Mouse (Mus musculus) MEL (cell line): ENCODE measurements around the gene Borcs8. TPM values are rescaled to one million over a fixed set of nuclear protein-coding genes. Genes with fewer than 3 reads are reported as not detected.

Experiments used
- DNase-seq: peaks from one replicate; pipeline ENCODE4 v3.0.0; 2011; ENCODE audit warnings: low read depth, low spot score
- H3K27ac ChIP-seq: 2 replicates; pipeline ENCODE4 v1.5.1; 2012; ENCODE audit warnings: low read depth, mild to moderate bottlenecking, control low read depth, low read length, moderate library complexity; ENCODE audit not compliant: control insufficient read depth
- H3K27me3 ChIP-seq, 2 experiments: fragments of 150-350 bp in 1 of 2; sonication (generic) in 1 of 2; 2 replicates each; pipeline ENCODE4 v1.6.1; 2012; ENCODE audit warnings: low read length in 2 of 2, mild to moderate bottlenecking in 2 of 2, improper control_type of control experiment in 1 of 2, moderate library complexity in 1 of 2; ENCODE audit not compliant: insufficient read depth in 2 of 2, control insufficient read depth in 1 of 2
- H3K36me3 ChIP-seq, 2 experiments: 2 replicates each; pipeline ENCODE4 v1.6.1; 2012 to 2014; ENCODE audit warnings: low read length in 2 of 2, improper control_type of control experiment in 1 of 2, inconsistent platforms in 1 of 2, mild to moderate bottlenecking in 1 of 2; ENCODE audit not compliant: insufficient read depth in 2 of 2, control insufficient read depth in 1 of 2
- H3K4me1 ChIP-seq, 2 experiments: fragments of 150-350 bp in 1 of 2; sonication (generic) in 1 of 2; 2 replicates each; pipeline ENCODE4 v1.6.1; 2012; ENCODE audit warnings: low read length in 2 of 2, improper control_type of control experiment in 1 of 2, mild to moderate bottlenecking in 1 of 2; ENCODE audit not compliant: insufficient read depth in 2 of 2, control insufficient read depth in 1 of 2
- H3K4me3 ChIP-seq, 2 experiments: fragments of 150-350 bp in 1 of 2; sonication (generic) in 1 of 2; 2 replicates each; pipeline ENCODE4 v1.5.1; 2012; ENCODE audit warnings: low read depth in 2 of 2, low read length in 2 of 2, mild to moderate bottlenecking in 2 of 2, moderate library complexity in 2 of 2, control low read depth in 1 of 2, improper control_type of control experiment in 1 of 2; ENCODE audit not compliant: control insufficient read depth in 1 of 2, insufficient read depth in 1 of 2
- H3K79me2 ChIP-seq: 2 replicates; pipeline ENCODE4 v1.6.1; 2012; ENCODE audit warnings: mild to moderate bottlenecking, low read length, moderate library complexity; ENCODE audit not compliant: control insufficient read depth, poor library complexity, insufficient read depth
- H3K9ac ChIP-seq: 2 replicates; pipeline ENCODE4 v1.6.1; 2012; ENCODE audit warnings: low read depth, mild to moderate bottlenecking, control low read depth, low read length, moderate library complexity; ENCODE audit not compliant: control insufficient read depth, poor library complexity, severe bottlenecking
- H3K9me3 ChIP-seq: fragments of 150-350 bp; sonication (generic); replicated peaks from 2 replicates; pipeline ENCODE4 v1.6.1; 2012; ENCODE audit warnings: mild to moderate bottlenecking, low read length, improper control_type of control experiment, moderate library complexity; ENCODE audit not compliant: insufficient read depth
- CHD1 ChIP-seq: IDR thresholded peaks from 2 replicates; pipeline ENCODE4 v1.6.1; 2012; ENCODE audit warnings: low read depth, mild to moderate bottlenecking, inconsistent platforms, low read length, improper control_type of control experiment
- ELF1 ChIP-seq: IDR thresholded peaks from 2 replicates; pipeline ENCODE4 v1.6.1; 2014; ENCODE audit warnings: low read depth, mild to moderate bottlenecking, inconsistent platforms, low read length, improper control_type of control experiment, moderate library complexity
- EP300 ChIP-seq, 2 experiments: IDR thresholded peaks; 2 replicates each; pipeline ENCODE4 v1.6.1; 2011; ENCODE audit warnings: improper control_type of control experiment in 2 of 2, low read length in 2 of 2, low read depth in 1 of 2, mild to moderate bottlenecking in 1 of 2
- GABPA ChIP-seq: IDR thresholded peaks from 2 replicates; pipeline ENCODE4 v1.6.1; 2012; ENCODE audit warnings: low read depth, mild to moderate bottlenecking, inconsistent platforms, low read length, improper control_type of control experiment, moderate library complexity
- HCFC1 ChIP-seq: IDR thresholded peaks from 2 replicates; pipeline ENCODE4 v1.6.1; 2012; ENCODE audit warnings: low read depth, mild to moderate bottlenecking, inconsistent platforms, low read length, improper control_type of control experiment, moderate library complexity
- KAT2A ChIP-seq: conservative IDR thresholded peaks from 2 replicates; pipeline ENCODE4 v1.6.1; 2012; ENCODE audit warnings: low read depth, low read length, improper control_type of control experiment, inconsistent platforms
- MAFK ChIP-seq: IDR thresholded peaks from 2 replicates; pipeline ENCODE4 v1.6.1; 2011; ENCODE audit warnings: low read depth, mild to moderate bottlenecking, low read length, improper control_type of control experiment, borderline replicate concordance
- MAX ChIP-seq: IDR thresholded peaks from 2 replicates; pipeline ENCODE4 v1.6.1; 2011; ENCODE audit warnings: low read length, improper control_type of control experiment
- MAZ ChIP-seq: IDR thresholded peaks from 2 replicates; pipeline ENCODE4 v1.6.1; 2012; ENCODE audit warnings: low read depth, mild to moderate bottlenecking, inconsistent platforms, low read length, improper control_type of control experiment
- MEF2A ChIP-seq: IDR thresholded peaks from 2 replicates; pipeline ENCODE4 v1.6.1; 2014; ENCODE audit warnings: low read depth, mild to moderate bottlenecking, inconsistent platforms, low read length, improper control_type of control experiment; ENCODE audit not compliant: poor library complexity, insufficient replicate concordance, severe bottlenecking; ENCODE audit errors: extremely low read depth
- MXI1 ChIP-seq: IDR thresholded peaks from 2 replicates; pipeline ENCODE4 v1.6.1; 2011; ENCODE audit warnings: mild to moderate bottlenecking, low read depth, low read length, improper control_type of control experiment
- MYB ChIP-seq: IDR thresholded peaks from 2 replicates; pipeline ENCODE4 v1.6.1; 2011; ENCODE audit warnings: mild to moderate bottlenecking, low read depth, low read length, improper control_type of control experiment
- MYC ChIP-seq: IDR thresholded peaks from 2 replicates; pipeline ENCODE4 v1.6.1; 2011; ENCODE audit warnings: low read depth, mild to moderate bottlenecking, low read length, improper control_type of control experiment, moderate library complexity
- NELFE ChIP-seq: IDR thresholded peaks from 2 replicates; pipeline ENCODE4 v1.6.1; 2011; ENCODE audit warnings: low read depth, low read length, improper control_type of control experiment
- NRF1 ChIP-seq: IDR thresholded peaks from 2 replicates; pipeline ENCODE4 v1.6.1; 2014; ENCODE audit warnings: low read depth, mild to moderate bottlenecking, inconsistent platforms, low read length, improper control_type of control experiment, moderate library complexity; ENCODE audit not compliant: poor library complexity, insufficient read depth, severe bottlenecking
- POLR2A ChIP-seq, 2 experiments: IDR thresholded peaks; 2 replicates each; pipeline ENCODE4 v1.6.1; 2011 to 2012; ENCODE audit warnings: low read length in 2 of 2, mild to moderate bottlenecking in 2 of 2, control low read depth in 1 of 2, improper control_type of control experiment in 1 of 2, low read depth in 1 of 2, moderate library complexity in 1 of 2; ENCODE audit not compliant: control insufficient read depth in 1 of 2, insufficient read depth in 1 of 2, poor library complexity in 1 of 2
- POLR2AphosphoS2 ChIP-seq: IDR thresholded peaks from 2 replicates; pipeline ENCODE4 v1.6.1; 2011; ENCODE audit warnings: low read length, improper control_type of control experiment
- SIN3A ChIP-seq: IDR thresholded peaks from 2 replicates; pipeline ENCODE4 v1.6.1; 2012; ENCODE audit warnings: low read length, improper control_type of control experiment, inconsistent platforms
- TBP ChIP-seq: IDR thresholded peaks from 2 replicates; pipeline ENCODE4 v1.8.0; 2011; ENCODE audit warnings: low read depth, low read length, improper control_type of control experiment
- USF1 ChIP-seq: IDR thresholded peaks from 2 replicates; pipeline ENCODE4 v1.6.1; 2014; ENCODE audit warnings: low read depth, mild to moderate bottlenecking, inconsistent platforms, low read length, improper control_type of control experiment, moderate library complexity
- ZMIZ1 ChIP-seq: IDR thresholded peaks from 2 replicates; pipeline ENCODE4 v1.6.1; 2012; ENCODE audit warnings: low read depth, mild to moderate bottlenecking, inconsistent platforms, low read length, improper control_type of control experiment, moderate library complexity
- ZNF384 ChIP-seq: IDR thresholded peaks from 2 replicates; pipeline ENCODE4 v1.6.1; 2012; ENCODE audit warnings: low read depth, mild to moderate bottlenecking, inconsistent platforms, low read length, improper control_type of control experiment
- polyA plus RNA-seq, 2 experiments: library from polyadenylated mRNA; stranded (reverse) in 1 of 2; unstranded in 1 of 2; fragments of >175 nt in 1 of 2; fragments of >200 nt in 1 of 2; gene quantifications; 2 replicates each; pipeline versions ENCODE4 v1.2.1 to v1.2.4; 2012; ENCODE audit warnings: low replicate concordance in 2 of 2, low read depth in 1 of 2; ENCODE audit not compliant: insufficient read length in 2 of 2, insufficient read depth in 1 of 2, missing spikeins in 1 of 2
- total RNA-seq: library from RNA; depleted of rRNA; stranded (reverse); fragments of 300-350 nt; gene quantifications from 2 replicates; pipeline ENCODE4 v1.2.3, GENCODE M21; 2012

The Borcs8 gene
- total and polyA plus RNA-seq, 3 experiments, result 49.5 to 73.0 TPM; not detected in 1

DNA sequence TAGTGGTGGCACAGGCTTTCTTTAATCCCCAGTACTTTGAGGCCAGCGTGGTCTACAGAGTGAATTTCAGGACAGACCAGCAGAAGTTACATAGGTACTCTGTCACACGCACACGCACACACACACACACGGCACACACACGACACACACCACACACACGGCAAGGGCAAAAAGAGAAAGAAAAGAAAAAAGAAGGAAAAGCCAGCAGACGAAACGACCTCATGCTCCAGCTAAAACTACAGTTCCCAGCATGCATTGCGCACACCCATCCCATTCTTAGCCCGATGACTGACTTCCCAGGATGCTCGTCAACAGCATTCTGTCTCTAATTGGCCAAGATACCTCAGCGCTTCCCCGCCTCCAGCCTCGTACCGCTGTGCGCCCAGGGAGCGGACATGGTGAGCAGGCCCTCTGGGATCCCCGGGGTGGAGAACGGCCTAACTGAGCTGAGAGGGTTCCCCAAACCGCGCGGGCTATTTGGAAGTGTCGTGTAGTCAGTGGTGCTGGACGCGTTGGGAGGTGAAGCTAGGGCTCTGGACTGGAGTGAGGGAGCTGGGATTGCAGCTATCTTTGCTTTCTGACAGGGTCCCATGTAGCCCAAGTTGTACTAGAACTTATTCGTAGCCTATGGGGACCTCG lies 32.9 kb downstream of the Borcs8 start, which contains the start of gene Tmem161a:
TSS of gene Tmem161a (plus strand) at position 314 of the 639 bp plus-strand sequence.
- Histone ChIP-seq H3K9me3 (no peaks in the 10 kb centered on the region), H3K27ac (peak within 1 kb of the TSS; percentile 48), H3K9ac (peak within 1 kb of the TSS; percentile 82), H3K27me3 (no peaks in the 10 kb centered on the region), H3K4me1 (peaks cover 7 to 17% of the 10 kb centered on the region in 2 experiments)
- DNase-seq, result peak; percentile 98
- TF ChIP-seq SIN3A (peak; percentile 75), POLR2AphosphoS2 (peak; percentile 85), MYC (peak; percentile 75), POLR2A (IDR thresholded peaks at IDR 0.05; ENCODE audit: control insufficient read depth in 1 of 2, insufficient read depth in 1 of 2, low read depth in 1 of 2, low read length in 2 of 2, poor library complexity in 1 of 2) (peak; percentile 68 to 91), NELFE (peak; percentile 84), ZNF384 (no peak), TBP (peak; percentile 80), EP300 (IDR thresholded peaks at IDR 0.05; ENCODE audit: low read depth in 1 of 2, low read length in 2 of 2) (no peak), MXI1 (peak; percentile 76), USF1 (peak; percentile 48), ZMIZ1 (0 out of 2 replicates have a peak, but pooled peaks have one; percentile 51), CHD1 (no peak), GABPA (no peak; the same call in 1 of the 2 replicates), MAX (peak; percentile 65; the same call in 1 of the 2 replicates), KAT2A (peak; percentile 90), HCFC1 (peak; percentile 98), MYB (no peak), MAFK (no peak), MEF2A (no peak), MAZ (peak; percentile 41; the same call in 1 of the 2 replicates), NRF1 (peak; percentile 43; the same call in 1 of the 2 replicates), ELF1 (peak; percentile 59)
- TF ChIP-seq, all 39 proteins: peak for 15
- Histone ChIP-seq H3K79me2 (peaks cover 10% of the 10 kb centered on the region), H3K4me3 (peak within 1 kb of the TSS; percentile 75 to 82), H3K36me3 (peaks cover 0 to 10% of the 10 kb centered on the region in 2 experiments; a peak in 2 of 4 replicates)
